Mouse (Mus musculus) embryonic facial prominence, embryonic 11.5 days (tissue): ENCODE data around the gene Ddx25. TPM values are rescaled to one million over a fixed set of nuclear protein-coding genes. Genes with fewer than 3 reads are reported as not detected.

Experiments used
- ATAC-seq: fragments of 200-750 bp; cut with Nextera tagmentation; replicated peaks from 2 replicates; pipeline ENCODE4 v1.8.0; 2017; ENCODE audit warnings: low read depth; ENCODE audit not compliant: insufficient number of reproducible peaks, low FRiP score, low TSS enrichment
- DNase-seq: peaks from one replicate; pipeline ENCODE4 v3.0.0-alpha.2; 2015; ENCODE audit warnings: low spot score
- H3K27ac ChIP-seq: fragments of 300-500 bp; sonication (generic); replicated peaks from 2 replicates; pipeline ENCODE4 v1.5.1; 2014; ENCODE audit warnings: mild to moderate bottlenecking, low read depth, low read length, control low read depth
- H3K27me3 ChIP-seq: fragments of 300-500 bp; sonication (generic); 2 replicates; pipeline ENCODE4 v1.6.1; 2014; ENCODE audit warnings: mild to moderate bottlenecking, low read length, moderate library complexity, mixed read lengths; ENCODE audit not compliant: control insufficient read depth, insufficient read depth
- H3K36me3 ChIP-seq: fragments of 300-500 bp; sonication (generic); replicated peaks from 2 replicates; pipeline ENCODE4 v1.6.1; 2014; ENCODE audit warnings: low read depth, mild to moderate bottlenecking, low read length, moderate library complexity, mixed read lengths; ENCODE audit not compliant: control insufficient read depth, insufficient read depth
- H3K4me1 ChIP-seq: fragments of 300-500 bp; sonication (generic); 2 replicates; pipeline ENCODE4 v1.6.1; 2014; ENCODE audit warnings: low read length, mixed read lengths; ENCODE audit not compliant: control insufficient read depth, insufficient read depth
- H3K4me2 ChIP-seq: fragments of 300-500 bp; sonication (generic); 2 replicates; pipeline ENCODE4 v1.6.1; 2014; ENCODE audit warnings: low read depth, mild to moderate bottlenecking, control low read depth, low read length, moderate library complexity
- H3K4me3 ChIP-seq: fragments of 300-500 bp; sonication (generic); 2 replicates; pipeline ENCODE4 v1.5.1; 2014; ENCODE audit warnings: low read depth, low read length, control low read depth
- H3K9ac ChIP-seq: fragments of 300-500 bp; sonication (generic); replicated peaks from 2 replicates; pipeline ENCODE4 v1.6.1; 2014; ENCODE audit warnings: mild to moderate bottlenecking, control low read depth, low read length
- H3K9me3 ChIP-seq: fragments of 300-500 bp; sonication (generic); replicated peaks from 2 replicates; pipeline ENCODE4 v1.6.1; 2016; ENCODE audit warnings: mild to moderate bottlenecking, low read length, inconsistent platforms, mixed read lengths; ENCODE audit not compliant: control insufficient read depth
- WGBS: fragments of 180-500 bp; shearing (Covaris S2); extraction: QIAGEN DNeasy Blood & Tissue Kit; methylation state at CpG from one replicate; pipeline ENCODE4 v1.1.7; 2014; 5-methylcytosine and 5-hydroxymethylcytosine counted together
- polyA plus RNA-seq: library from polyadenylated mRNA; unstranded; fragments of >200 nt; fragmentation: Nextera tagmentation; extraction: Ambion mirVana; gene quantifications from 2 replicates; pipeline ENCODE4 v1.2.1, GENCODE M21; 2014

The Ddx25 gene
- polyA plus RNA-seq, 1 experiment from 2014 or later = 6.7 TPM

GRCm38 (mm10) chr9:35522241-35522640, 36.1 kb downstream of the Ddx25 start:
- no peak for DNase-seq
- no peak overlapping the region for H3K9ac ChIP-seq
- H3K4me1 ChIP-seq = 0 out of 2 replicates have a peak, but pooled peaks cover 2% of the 10 kb centered on the region
- H3K36me3 ChIP-seq = no peaks in the 10 kb centered on the region
- no peaks in the 10 kb centered on the region for H3K27me3 ChIP-seq
- H3K27ac ChIP-seq = no peak overlapping the region
- no peaks in the 10 kb centered on the region for H3K9me3 ChIP-seq
- H3K4me3 ChIP-seq = no peak overlapping the region
- WGBS = 69% methylated on average over 2 of the region's 2 CpGs
- no peak for ATAC-seq
- no peak overlapping the region for H3K4me2 ChIP-seq

DNA sequence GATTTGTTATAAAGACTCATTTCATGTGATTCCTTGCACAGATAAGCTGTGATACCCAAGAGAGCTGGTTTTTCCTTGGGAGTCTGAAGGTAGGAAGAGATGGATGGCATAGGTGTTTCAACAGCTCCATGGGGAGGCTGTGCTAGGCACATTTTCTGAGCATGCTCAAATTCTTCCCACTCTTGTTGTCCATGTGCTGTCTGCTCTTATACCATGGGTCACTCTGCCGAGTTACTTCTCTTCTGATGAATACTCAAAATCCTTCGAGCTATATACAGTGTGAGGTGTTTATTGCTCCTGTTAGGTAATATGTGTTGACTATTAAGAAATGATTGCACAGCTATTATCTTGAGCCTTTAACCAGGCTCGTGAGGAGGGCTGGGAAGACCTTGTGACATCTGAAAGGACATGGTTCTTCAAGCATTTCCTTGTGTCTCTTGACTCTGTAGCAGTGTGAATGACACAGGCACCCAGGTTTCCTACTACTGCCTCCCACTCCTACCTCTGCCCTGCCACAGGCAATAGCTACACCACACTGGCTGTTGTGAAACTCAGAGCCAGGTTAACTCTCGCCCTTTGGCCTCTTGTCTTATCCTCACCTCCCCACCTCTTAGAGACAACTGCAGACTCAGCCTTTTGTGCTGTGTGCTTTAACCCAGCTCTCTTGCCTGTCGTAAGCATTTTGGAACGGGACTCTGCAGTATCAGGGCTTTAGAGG, 37.5 kb downstream of the Ddx25 start:
- ATAC-seq (no peak), DNase-seq (no peak)
- Histone ChIP-seq H3K36me3 (no peaks in the 10 kb centered on the region), H3K27me3 (no peaks in the 10 kb centered on the region), H3K9ac (no peak overlapping the region), H3K4me3 (no peak overlapping the region), H3K9me3 (no peaks in the 10 kb centered on the region), H3K27ac (no peak overlapping the region), H3K4me2 (no peak overlapping the region), H3K4me1 (0 out of 2 replicates have a peak, but pooled peaks cover 2% of the 10 kb centered on the region)
- WGBS = 79% methylated on average over 6 of the region's 6 CpGs

DNA sequence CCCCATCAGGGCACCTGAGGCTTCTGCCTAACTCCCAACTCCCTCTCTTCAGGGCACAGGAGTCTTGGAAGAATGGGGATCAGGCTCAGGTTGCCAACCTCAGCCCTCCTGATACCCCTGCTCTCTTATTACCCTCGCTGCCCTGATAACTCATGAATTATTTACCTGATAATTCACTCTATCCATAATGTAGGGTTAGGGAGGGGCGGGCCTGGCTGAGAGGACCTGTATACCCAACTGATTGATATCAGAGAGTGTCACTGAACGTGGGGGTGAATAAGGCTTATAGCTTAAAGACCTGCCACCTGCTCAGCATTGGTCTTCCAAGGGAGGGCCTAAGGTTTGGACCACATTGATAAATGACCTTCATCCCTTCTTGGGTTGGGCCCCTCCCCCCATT, 40.2 kb downstream of the Ddx25 start, which contains the start of gene Gm1113:
Gene Gm1113 (minus strand): TSS at position 101 of the 400 bp plus-strand sequence.
- Histone ChIP-seq H3K9ac (no peak within 1 kb of the TSS), H3K4me2 (no peak within 1 kb of the TSS), H3K27me3 (no peaks in the 10 kb centered on the region), H3K4me1 (no peaks in the 10 kb centered on the region), H3K27ac (no peak within 1 kb of the TSS), H3K4me3 (no peak within 1 kb of the TSS), H3K9me3 (no peaks in the 10 kb centered on the region), H3K36me3 (no peaks in the 10 kb centered on the region)
- 76% methylated on average over 3 of the region's 3 CpGs for WGBS
- ATAC-seq = no peak
- DNase-seq = no peak

- WGBS = 92% methylated on average over 16 of the region's 16 CpGs
- ATAC-seq (no peak), DNase-seq (no peak)
- no peak overlapping the region for H3K4me3 ChIP-seq
- no peaks in the 10 kb centered on the region for H3K36me3 ChIP-seq
- H3K9ac ChIP-seq = no peak overlapping the region
- H3K4me2 ChIP-seq = no peak overlapping the region
- H3K9me3 ChIP-seq = no peaks in the 10 kb centered on the region
- no peaks in the 10 kb centered on the region for H3K4me1 ChIP-seq
- H3K27ac ChIP-seq = no peak overlapping the region
- no peaks in the 10 kb centered on the region for H3K27me3 ChIP-seq
These were observed 41.6 kb downstream of the Ddx25 start for GRCm38 (mm10) chr9:35516711-35517110.

DNA sequence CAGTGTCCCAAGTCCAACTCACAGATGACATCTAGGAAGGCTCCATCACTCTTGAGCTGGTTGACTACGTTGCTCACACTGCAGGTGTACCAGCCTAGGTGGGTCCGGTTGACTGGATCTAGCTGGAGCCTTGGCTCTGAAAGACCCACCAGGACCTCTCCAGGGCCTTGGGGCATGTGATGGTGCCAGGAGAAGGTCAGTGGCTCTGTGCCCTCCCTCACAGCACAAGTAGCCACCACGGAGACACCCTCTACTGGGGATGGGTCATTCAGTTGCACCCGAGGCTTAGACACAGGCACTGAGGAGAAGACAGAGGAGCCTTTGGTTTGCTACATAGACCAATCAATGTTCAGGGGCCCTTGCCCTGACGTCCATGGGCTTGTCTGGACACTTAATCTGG, 42.1 kb downstream of the Ddx25 start:
- no peaks in the 10 kb centered on the region for H3K4me1 ChIP-seq
- H3K4me2 ChIP-seq = no peak overlapping the region
- H3K27ac ChIP-seq = no peak overlapping the region
- WGBS = 86% methylated on average over 5 of the region's 5 CpGs
- H3K4me3 ChIP-seq = no peak overlapping the region
- no peaks in the 10 kb centered on the region for H3K9me3 ChIP-seq
- ATAC-seq (no peak), DNase-seq (no peak)
- H3K27me3 ChIP-seq = no peaks in the 10 kb centered on the region
- H3K36me3 ChIP-seq = no peaks in the 10 kb centered on the region
- no peak overlapping the region for H3K9ac ChIP-seq

GRCm38 (mm10) chr9:35513900-35514299, 44.4 kb downstream of the Ddx25 start:
- Histone ChIP-seq H3K27ac (no peak overlapping the region), H3K4me2 (no peak overlapping the region), H3K9ac (no peak overlapping the region), H3K36me3 (no peaks in the 10 kb centered on the region), H3K4me1 (no peaks in the 10 kb centered on the region), H3K4me3 (no peak overlapping the region), H3K9me3 (no peaks in the 10 kb centered on the region), H3K27me3 (no peaks in the 10 kb centered on the region)
- DNase-seq (no peak), ATAC-seq (no peak)
- WGBS = 89% methylated on average over 4 of the region's 4 CpGs

DNA sequence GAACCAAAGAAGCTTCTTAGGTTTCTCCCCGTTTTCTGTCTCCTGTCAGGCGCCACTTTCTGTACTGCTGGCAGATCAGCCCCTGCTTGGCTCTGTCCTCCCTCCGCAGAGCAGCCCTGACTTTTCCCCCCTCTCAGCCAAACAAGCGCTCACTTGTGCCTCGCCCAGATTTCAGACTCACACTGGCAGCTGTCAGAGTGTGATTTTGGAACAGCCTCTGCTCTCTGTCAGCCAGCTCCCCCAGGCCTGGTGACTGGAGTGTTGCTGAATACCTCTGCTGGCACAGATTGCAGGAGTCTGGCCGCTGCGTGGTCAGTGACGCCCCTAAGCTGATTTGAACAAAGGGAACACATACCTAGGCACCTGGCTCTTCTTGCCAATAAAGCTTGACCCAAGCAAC, 50.1 kb downstream of the Ddx25 start:
- H3K4me3 ChIP-seq = no peak overlapping the region
- 40% methylated on average over 8 of the region's 8 CpGs for WGBS
- no peak for ATAC-seq

GRCm38 (mm10) chr9:35502361-35503000, 55.8 kb downstream of the Ddx25 start:
- Histone ChIP-seq H3K36me3 (peaks cover 3% of the 10 kb centered on the region; the same call in 1 of the 2 replicates), H3K4me2 (no peak overlapping the region), H3K4me3 (no peak overlapping the region), H3K9ac (no peak overlapping the region), H3K27me3 (no peaks in the 10 kb centered on the region), H3K27ac (no peak overlapping the region), H3K4me1 (no peaks in the 10 kb centered on the region), H3K9me3 (no peaks in the 10 kb centered on the region)
- ATAC-seq = no peak
- no peak for DNase-seq
- WGBS = 85% methylated on average over 10 of the region's 10 CpGs

More for the DNA sequence above, 50.1 kb downstream of the Ddx25 start:
- Histone ChIP-seq H3K9me3 (no peaks in the 10 kb centered on the region), H3K27me3 (no peaks in the 10 kb centered on the region), H3K4me1 (no peaks in the 10 kb centered on the region), H3K27ac (no peak overlapping the region; the same call in 1 of the 2 replicates), H3K4me2 (no peak overlapping the region), H3K9ac (no peak overlapping the region), H3K36me3 (no peaks in the 10 kb centered on the region)
- DNase-seq = peak; percentile 30
